Mouse (Mus musculus) c-Kit-positive CD71-negative TER-119-negative erythroid progenitor cells, embryonic 14.5 days (primary cell): ENCODE measurements around the gene Cep83.

ENCODE experiments used
- DNase-seq: peaks from one replicate; pipeline ENCODE4 v3.0.0-alpha.2; 2013; ENCODE audit warnings: low read depth

Cep83 gene

DNA sequence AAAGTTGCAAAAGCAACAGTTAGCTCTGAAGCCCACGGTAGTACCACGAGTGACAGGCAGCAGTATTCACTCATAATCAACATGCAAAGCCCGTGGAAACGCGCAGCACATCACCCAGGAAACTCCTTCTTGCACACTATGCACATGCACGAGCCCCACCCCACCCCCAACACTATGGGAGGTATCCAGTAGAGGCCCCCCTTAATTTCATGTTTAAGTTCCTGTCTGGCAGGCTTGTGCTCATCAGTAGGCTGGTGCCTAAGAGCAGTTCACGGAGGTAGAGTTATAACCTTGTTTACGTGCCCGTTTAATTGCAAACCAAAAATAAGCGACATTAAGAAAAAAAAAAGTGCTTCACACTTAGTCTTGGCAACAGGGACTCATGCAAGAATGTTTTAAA, 138.9 kb downstream of the Cep83 start:
- no peak for DNase-seq

- DNase-seq: no peak
These were observed 139.7 kb downstream of the Cep83 start for GRCm38 (mm10) chr10:94827890-94828733.

DNA sequence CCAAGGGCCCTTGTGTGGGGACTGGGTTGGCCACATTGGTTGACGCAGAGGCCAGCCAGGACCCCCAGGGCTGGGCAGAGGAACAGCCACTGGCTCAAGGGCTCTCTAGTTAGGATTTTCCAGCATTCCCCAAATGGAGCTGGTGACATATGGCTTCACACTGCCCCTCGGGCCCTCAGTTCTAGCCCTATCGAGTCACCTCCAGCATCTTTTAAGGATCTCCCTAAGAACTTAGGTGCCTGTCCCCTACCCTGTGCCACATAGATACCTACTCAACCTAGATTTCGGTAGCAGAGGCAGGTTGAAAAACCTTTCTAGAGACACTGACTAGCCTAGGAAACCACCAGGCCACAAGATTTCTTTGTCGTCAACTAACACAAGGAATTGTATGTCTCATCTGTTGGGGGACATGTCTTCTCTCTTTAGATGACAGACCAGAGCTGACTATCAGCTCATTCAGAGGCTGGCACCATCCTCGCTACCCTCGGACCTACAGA, 140.3 kb downstream of the Cep83 start:
- DNase-seq: no peak

DNA sequence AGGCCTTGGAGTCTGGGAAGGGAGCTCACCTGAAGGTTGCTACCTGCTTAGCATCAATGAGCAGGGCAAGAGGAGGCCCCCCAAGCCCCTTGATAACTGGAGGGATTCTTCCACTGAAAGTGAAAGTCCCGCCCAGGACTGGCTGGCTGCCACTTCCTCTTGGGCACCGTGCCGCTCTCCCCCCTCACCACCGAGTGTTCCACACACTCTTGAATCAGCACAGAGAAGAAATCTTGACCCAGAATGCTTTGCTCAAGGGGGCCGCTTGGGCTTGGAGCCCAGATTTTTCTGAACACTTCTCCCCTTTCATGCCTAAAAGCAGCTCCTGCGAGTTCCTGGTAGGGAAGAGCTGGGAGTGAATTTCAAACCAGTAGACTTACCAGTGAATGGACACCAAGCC, 141.0 kb downstream of the Cep83 start:
- DNase-seq: no peak

DNA sequence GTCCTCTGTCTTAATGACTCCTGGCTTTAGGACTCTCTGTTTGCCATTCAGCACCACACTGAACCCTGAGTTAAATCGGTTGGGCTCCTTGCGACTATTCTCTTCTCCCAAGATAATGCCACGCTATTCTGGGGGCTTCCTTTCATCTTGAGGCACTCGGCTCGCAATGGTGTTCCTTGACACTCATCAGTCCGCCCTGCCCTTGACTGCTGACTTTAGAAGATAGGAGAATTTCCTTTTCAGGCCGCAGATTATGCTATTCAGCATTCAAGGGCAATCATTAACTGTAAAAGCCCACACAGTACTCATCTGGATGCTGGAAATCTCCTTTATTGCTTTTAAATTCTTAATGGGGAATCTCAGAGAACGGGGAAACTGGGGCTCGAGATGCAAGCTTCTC, 147.4 kb downstream of the Cep83 start:
- no peak for DNase-seq
